Mouse (Mus musculus) thymus, postnatal 25 days (tissue): Measurements from ENCODE around the gene Adamts18.

Source experiments
- DNase-seq: peaks from one replicate; pipeline ENCODE4 v3.0.0; 2022

The Adamts18 gene

GRCm38 (mm10) chr8:113656154-113656553, 192.4 kb downstream of the Adamts18 start:
- no peak for DNase-seq

- DNase-seq = no peak
Observed at GRCm38 (mm10) chr8:113653151-113653550, 195.4 kb downstream of the Adamts18 start.

DNA sequence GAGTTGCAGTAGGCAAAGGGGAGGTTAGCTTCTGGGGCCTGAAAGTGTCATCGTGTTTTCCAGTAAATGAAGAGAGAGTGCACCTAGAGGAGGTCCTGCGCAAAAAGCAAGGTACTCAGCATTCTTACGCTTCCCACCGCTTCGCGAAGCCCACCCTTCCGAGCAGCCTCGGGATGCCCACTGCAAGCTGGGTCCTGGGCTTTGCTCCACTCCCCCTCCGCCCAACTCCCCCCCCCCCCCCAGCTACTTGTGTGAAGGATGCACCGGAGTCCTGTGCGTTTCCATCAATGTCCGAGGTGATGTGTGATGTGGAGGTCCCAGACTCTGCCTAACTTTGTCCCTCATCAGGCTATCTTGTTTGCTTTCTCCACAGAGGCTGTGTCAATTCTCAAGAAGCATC, 196.1 kb downstream of the Adamts18 start:
- no peak for DNase-seq
